Mouse (Mus musculus): ENCODE results near the gene Ints1.

- no peak for TF ChIP-seq CTCF (IDR thresholded peaks at IDR 0.05; ENCODE audit: control insufficient read depth, insufficient read depth, insufficient read length)
- TF ChIP-seq USF1 (IDR thresholded peaks at IDR 0.05; ENCODE audit: low read depth): no peak
- TF ChIP-seq MYOG (IDR thresholded peaks at IDR 0.05; ENCODE audit: control insufficient read depth, extremely low read depth, insufficient read length): no peak
- no peak for TF ChIP-seq MAX (IDR thresholded peaks at IDR 0.05)
Observed at GRCm38 (mm10) chr5:139809397-139809796, 33.9 kb upstream of the Ints1 start.

All from C2C12 (cell line).